Mouse (Mus musculus) kidney, embryonic 16.5 days (tissue): ENCODE results near the gene Faim2. TPM values are rescaled to one million over a fixed set of nuclear protein-coding genes. Genes with fewer than 3 reads are reported as not detected.

Experiments
- ATAC-seq: fragments of 200-750 bp; cut with Nextera tagmentation; 2 replicates; pipeline ENCODE4 v1.8.0; 2017; ENCODE audit warnings: moderate TSS enrichment; ENCODE audit not compliant: low FRiP score, low TSS enrichment
- H3K27ac ChIP-seq: fragments of 300-500 bp; sonication (generic); 2 replicates; pipeline ENCODE4 v1.5.1; 2014; ENCODE audit warnings: low read length
- H3K27me3 ChIP-seq: fragments of 300-500 bp; sonication (generic); 2 replicates; pipeline ENCODE4 v1.6.1; 2014; ENCODE audit warnings: low read length, control low read depth, mixed read lengths; ENCODE audit not compliant: insufficient read depth
- H3K36me3 ChIP-seq: fragments of 300-500 bp; sonication (generic); 2 replicates; pipeline ENCODE4 v1.6.1; 2014; ENCODE audit warnings: low read length, control low read depth, mixed read lengths; ENCODE audit not compliant: insufficient read depth
- H3K4me1 ChIP-seq: fragments of 300-500 bp; sonication (generic); 2 replicates; pipeline ENCODE4 v1.6.1; 2014; ENCODE audit warnings: low read length, control low read depth, mixed read lengths; ENCODE audit not compliant: insufficient read depth
- H3K4me2 ChIP-seq: fragments of 300-500 bp; sonication (generic); replicated peaks from 2 replicates; pipeline ENCODE4 v1.6.1; 2014; ENCODE audit warnings: low read depth, low read length
- H3K4me3 ChIP-seq: fragments of 300-500 bp; sonication (generic); 2 replicates; pipeline ENCODE4 v1.5.1; 2014; ENCODE audit warnings: mild to moderate bottlenecking, low read length
- H3K9ac ChIP-seq: fragments of 300-500 bp; sonication (generic); replicated peaks from 2 replicates; pipeline ENCODE4 v1.6.1; 2014; ENCODE audit warnings: low read length
- H3K9me3 ChIP-seq: fragments of 300-500 bp; sonication (generic); 2 replicates; pipeline ENCODE4 v1.6.1; 2016; ENCODE audit warnings: low read length, control low read depth
- WGBS: fragments of 180-500 bp; shearing (Covaris S2); extraction: QIAGEN DNeasy Blood & Tissue Kit; methylation state at CpG from one replicate; pipeline ENCODE4 v1.1.7; 2014; 5-methylcytosine and 5-hydroxymethylcytosine counted together
- polyA plus RNA-seq: library from polyadenylated mRNA; unstranded; fragments of >200 nt; fragmentation: Nextera tagmentation; extraction: Ambion mirVana; gene quantifications from 2 replicates; pipeline ENCODE4 v1.2.1, GENCODE M21; 2015

Gene Faim2
- polyA plus RNA-seq, 1 experiment from 2014 or later = 0.32 TPM

DNA sequence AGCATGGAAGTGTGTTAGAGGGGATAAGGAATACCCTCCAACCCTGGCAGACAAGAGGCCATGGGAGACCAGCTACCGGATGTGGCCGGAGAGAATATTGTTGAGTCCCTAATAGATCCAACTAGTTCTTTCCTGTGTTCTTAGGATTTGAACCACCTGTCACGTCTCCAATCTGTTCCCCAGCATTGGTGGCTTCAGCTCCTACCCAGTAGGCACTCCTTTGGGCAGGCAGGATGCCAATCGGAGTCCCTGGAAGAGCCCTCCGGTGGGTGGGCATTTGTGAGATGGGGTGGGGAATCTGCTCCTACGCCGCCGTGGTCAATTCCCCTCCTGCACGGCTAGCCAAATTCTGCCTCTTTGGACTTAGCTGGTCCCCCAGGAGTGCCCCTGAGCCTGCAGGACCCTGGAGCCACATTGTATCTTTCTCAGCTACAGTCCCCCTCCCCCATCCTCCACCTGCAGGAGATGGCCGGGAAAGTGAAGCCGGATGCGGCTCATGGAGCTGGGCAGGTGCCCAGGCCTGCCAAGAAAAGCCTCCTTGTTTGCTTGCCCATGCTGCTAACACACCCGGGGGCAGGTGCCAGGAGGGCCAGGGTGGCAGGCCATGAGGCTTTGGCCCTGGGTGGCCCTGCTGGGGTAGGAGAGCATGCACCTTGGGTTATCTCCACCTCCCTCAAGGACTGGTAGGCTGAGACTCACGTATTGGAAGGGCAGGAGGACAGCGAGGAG lies 16.0 kb downstream of the Faim2 start:
- no peak for ATAC-seq
- H3K36me3 ChIP-seq = no peaks in the 10 kb centered on the region
- no peaks in the 10 kb centered on the region for H3K27me3 ChIP-seq
- H3K4me2 ChIP-seq = no peak overlapping the region
- H3K9ac ChIP-seq = no peak overlapping the region
- H3K27ac ChIP-seq = no peak overlapping the region
- no peak overlapping the region for H3K4me3 ChIP-seq
- WGBS = 79% methylated on average over 15 of the region's 15 CpGs
- H3K9me3 ChIP-seq = no peaks in the 10 kb centered on the region
- 0 out of 2 replicates have a peak, but pooled peaks cover 3% of the 10 kb centered on the region for H3K4me1 ChIP-seq

DNA sequence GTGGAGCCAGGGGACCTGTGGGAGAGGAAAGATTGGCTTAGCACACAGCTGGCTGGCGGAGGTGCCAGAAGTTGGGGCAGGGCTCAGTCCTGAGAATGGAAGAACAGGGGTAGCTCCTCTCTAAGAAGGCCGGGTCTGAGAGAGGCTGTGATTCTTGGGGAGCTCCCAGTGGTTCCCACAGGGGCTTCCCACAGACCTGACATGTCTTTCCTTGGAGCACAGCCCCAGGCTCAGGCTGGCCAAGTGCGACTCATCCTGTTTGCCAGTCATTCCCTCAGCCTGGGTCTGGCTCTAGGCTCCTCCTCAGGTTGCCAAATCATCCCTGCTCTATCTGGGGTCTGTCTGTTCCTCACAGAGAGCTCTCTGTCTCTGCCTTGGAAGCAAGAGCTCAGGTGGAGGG lies 17.3 kb downstream of the Faim2 start:
- Histone ChIP-seq H3K4me3 (no peak overlapping the region), H3K27me3 (no peaks in the 10 kb centered on the region), H3K4me2 (no peak overlapping the region), H3K9ac (no peak overlapping the region), H3K36me3 (no peaks in the 10 kb centered on the region), H3K9me3 (no peaks in the 10 kb centered on the region), H3K4me1 (peaks cover 8% of the 10 kb centered on the region; the same call in 1 of the 2 replicates), H3K27ac (no peak overlapping the region)
- ATAC-seq = no peak
- WGBS = 81% methylated on average over 3 of the region's 3 CpGs

DNA sequence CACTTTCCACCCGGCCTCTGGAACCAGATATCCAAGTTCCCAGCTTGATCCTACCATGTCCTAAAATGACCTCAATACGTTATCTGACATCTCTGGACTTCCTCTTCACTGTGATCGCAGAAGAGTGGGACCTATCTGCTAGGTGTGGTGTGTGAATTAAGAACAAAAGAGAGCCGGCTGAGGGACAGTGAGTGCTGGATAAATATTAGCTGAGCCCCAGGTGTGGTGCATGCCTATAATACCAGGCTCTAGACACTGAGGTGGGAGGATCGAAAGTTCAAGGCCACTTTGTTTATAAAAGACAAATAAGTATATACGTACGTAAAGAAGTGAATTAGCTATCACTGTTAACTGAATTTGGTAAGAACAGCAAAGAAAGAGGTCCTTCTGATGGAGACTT lies 18.1 kb downstream of the Faim2 start:
- Histone ChIP-seq H3K27me3 (no peaks in the 10 kb centered on the region), H3K9ac (no peak overlapping the region), H3K4me1 (peaks cover 16% of the 10 kb centered on the region), H3K9me3 (no peaks in the 10 kb centered on the region), H3K4me2 (no peak overlapping the region), H3K4me3 (no peak overlapping the region), H3K27ac (no peak overlapping the region), H3K36me3 (no peaks in the 10 kb centered on the region)
- ATAC-seq = no peak
- WGBS = 78% methylated on average over 7 of the region's 7 CpGs

DNA sequence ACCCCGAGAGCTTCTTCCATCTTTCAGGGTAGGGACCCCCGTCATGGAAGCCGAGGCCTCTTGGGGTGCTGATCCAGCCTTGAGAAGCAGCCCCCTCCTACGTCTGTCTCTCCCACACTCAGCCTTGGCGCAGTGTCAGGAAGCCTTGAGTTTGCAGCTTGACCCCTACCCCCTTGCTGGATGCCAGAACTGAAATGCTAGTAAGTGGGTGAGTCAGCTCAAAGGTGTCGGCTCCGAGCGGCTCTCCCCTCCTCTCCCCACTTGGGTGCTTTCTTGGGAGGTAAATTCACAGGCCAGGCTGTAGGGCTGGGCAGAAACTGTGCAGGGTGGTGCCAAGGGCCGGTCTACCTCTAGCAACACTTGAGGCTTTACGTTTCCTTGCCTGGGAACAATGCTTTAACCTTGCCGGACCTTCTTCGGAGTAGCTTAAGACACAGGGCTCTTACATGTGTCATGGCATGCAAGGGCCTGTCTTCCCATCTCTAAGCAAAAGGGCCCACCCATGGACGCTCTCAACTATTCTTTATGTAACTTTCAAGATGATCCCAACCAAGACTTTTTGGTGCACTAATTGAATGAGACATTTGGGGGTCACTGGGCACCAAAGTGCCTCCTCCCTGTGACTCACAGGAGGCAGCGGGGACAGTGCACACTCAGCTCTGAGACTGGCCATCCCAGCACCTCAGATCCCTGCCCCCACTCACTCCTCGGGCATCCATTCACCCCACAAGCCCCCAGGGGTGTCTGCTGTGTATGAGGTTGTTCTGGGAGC lies 22.5 kb downstream of the Faim2 start:
- peaks cover 56% of the 10 kb centered on the region for H3K4me1 ChIP-seq
- 52% methylated on average over 15 of the region's 15 CpGs for WGBS

DNA sequence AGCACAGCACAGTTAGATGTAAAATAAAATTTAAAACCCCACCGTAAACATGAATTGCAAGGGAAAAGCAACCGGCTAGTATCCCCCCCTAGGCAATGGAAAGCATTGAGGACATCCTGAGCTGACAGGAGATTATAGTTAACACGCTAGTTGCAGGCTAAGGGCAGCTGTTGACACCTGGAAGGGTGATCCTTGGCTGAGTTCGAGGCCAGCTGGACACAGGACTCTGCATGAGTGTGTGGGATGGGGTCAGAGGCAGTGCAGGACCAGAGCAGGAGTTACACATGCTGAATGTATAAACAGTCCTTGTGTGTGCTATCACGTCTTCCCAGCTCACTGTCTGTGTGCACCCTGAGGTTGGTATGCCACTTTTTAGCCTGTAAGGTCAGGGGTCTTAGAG lies 24.7 kb downstream of the Faim2 start:
- H3K4me3 ChIP-seq = no peak overlapping the region
- no peak overlapping the region for H3K9ac ChIP-seq
- WGBS = 53% methylated on average over 5 of the region's 5 CpGs
- H3K27me3 ChIP-seq = no peaks in the 10 kb centered on the region
- H3K9me3 ChIP-seq = no peaks in the 10 kb centered on the region
- peak overlapping the region; percentile 83 for H3K27ac ChIP-seq
- no peaks in the 10 kb centered on the region for H3K36me3 ChIP-seq
- ATAC-seq = no peak
- peaks cover 78% of the 10 kb centered on the region for H3K4me1 ChIP-seq
- H3K4me2 ChIP-seq = no peak overlapping the region

More for the DNA sequence above, 22.5 kb downstream of the Faim2 start:
- Histone ChIP-seq H3K4me3 (no peak overlapping the region), H3K27ac (no peak overlapping the region), H3K27me3 (no peaks in the 10 kb centered on the region), H3K36me3 (no peaks in the 10 kb centered on the region), H3K4me2 (no peak overlapping the region), H3K9ac (no peak overlapping the region), H3K9me3 (no peaks in the 10 kb centered on the region)
- ATAC-seq = peak; percentile 31; the same call in 1 of the 2 replicates

DNA sequence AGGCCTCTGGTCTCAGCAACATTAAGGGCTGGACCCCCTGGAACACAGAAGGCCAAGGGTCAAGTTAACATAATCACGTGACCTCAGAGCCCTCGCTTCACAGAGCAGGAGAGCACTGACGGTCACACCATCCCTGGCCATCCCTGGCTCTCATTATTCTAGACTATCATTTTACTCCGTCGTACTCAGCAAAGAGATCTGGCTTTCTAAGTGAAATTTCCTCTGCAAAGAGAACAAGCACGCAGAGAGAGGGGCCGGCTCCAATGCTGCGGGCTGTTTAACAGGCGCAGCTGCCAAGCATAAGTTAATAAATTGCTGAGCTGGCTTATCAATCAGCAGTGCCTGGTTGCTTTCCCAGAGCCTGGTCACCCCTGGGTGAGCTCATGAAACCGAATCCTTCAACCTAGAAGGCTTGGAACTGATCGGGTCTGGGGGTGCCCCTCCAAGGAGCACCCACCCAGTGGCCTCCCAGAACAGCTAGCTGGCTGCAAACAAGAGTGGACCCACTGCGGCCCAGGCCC lies 25.6 kb downstream of the Faim2 start:
- ATAC-seq = peak; percentile 53
- H3K27ac ChIP-seq = peak overlapping the region; percentile 83
- H3K36me3 ChIP-seq = no peaks in the 10 kb centered on the region
- H3K4me1 ChIP-seq = peaks cover 86% of the 10 kb centered on the region
- no peaks in the 10 kb centered on the region for H3K9me3 ChIP-seq
- peak overlapping the region; percentile 3; the same call in 1 of the 2 replicates for H3K9ac ChIP-seq
- no peaks in the 10 kb centered on the region for H3K27me3 ChIP-seq
- 0 out of 2 replicates have a peak overlapping the region, but pooled peaks have one; percentile 3 for H3K4me2 ChIP-seq
- H3K4me3 ChIP-seq = no peak overlapping the region
- 20% methylated on average over 12 of the region's 12 CpGs for WGBS

DNA sequence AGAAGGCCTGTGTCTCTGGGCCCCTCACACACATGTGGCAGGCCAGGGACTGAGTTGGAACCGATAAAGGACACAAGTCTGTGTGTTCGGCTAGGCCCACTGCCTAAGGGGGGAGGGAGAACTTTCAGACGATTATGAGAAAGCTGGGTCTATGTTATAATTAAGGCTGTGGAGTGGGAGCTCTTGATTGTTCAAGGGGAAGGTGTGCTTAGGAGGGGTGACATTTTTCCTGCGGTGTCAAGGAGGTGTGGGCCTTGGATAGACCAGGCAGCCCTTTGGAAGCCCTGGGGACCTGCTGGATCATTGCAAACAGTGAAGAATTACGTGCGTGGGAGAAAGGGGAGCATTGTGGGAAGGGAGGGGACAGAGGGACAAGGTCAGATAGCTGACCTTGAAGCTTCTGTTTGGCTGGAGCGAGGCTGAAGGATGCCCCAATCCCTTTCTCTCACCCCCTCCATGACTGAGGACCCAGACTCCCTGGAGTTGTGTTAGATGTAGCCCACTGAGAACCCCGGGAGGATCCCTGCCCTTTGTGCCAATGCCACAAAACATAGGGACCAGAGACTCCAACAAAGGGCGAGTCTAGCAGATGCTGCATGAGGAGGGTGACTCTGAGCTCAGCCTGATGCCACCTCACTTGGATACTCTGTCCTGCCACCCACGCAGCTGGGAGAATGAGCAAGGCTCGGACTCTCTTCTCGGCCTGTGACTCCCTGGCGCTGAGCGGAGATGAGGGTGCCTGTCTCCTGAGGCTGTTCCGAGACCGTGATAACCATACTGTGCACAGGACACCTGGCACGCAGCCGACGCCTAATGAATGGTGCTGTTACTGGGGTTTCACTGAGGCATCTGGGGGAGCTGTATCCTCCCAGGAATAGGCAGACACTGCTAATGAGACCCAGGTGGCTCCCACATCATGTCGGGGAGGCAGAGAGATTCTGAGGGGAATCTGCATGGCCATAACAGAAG lies 26.4 kb downstream of the Faim2 start:
- no peaks in the 10 kb centered on the region for H3K27me3 ChIP-seq
- H3K4me1 ChIP-seq = peaks cover 88% of the 10 kb centered on the region
- WGBS = 47% methylated on average over 20 of the region's 20 CpGs
- H3K4me3 ChIP-seq = no peak overlapping the region
- H3K36me3 ChIP-seq = no peaks in the 10 kb centered on the region
- peak; percentile 8; the same call in 1 of the 2 replicates for ATAC-seq
- H3K4me2 ChIP-seq = no peak overlapping the region
- H3K9me3 ChIP-seq = no peaks in the 10 kb centered on the region
- no peak overlapping the region for H3K9ac ChIP-seq
- H3K27ac ChIP-seq = peak overlapping the region; percentile 83

DNA sequence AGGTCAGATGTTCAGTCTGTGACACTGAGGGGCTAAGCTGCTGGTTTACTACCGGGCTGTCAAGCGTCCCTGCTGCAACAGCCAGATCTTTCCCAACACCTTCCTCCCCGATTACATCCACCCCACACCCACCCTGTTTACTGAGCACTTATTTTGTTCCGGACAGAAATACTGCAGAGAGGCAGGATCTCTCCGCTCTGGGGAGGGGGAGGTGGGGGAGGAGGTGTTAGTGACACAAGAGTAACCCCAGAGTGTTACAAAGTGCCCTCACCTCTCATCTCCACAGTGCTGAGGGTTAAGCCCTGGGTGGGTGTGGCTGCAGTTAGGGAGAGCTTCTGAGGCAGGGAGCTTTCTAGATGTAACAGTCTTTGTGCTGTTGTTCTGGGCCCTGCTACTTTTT lies 27.6 kb downstream of the Faim2 start:
- Histone ChIP-seq H3K27me3 (peaks cover 4% of the 10 kb centered on the region; the same call in 1 of the 2 replicates), H3K9ac (no peak overlapping the region), H3K4me3 (no peak overlapping the region), H3K9me3 (no peaks in the 10 kb centered on the region), H3K36me3 (no peaks in the 10 kb centered on the region), H3K27ac (no peak overlapping the region), H3K4me1 (peaks cover 78% of the 10 kb centered on the region), H3K4me2 (no peak overlapping the region)
- ATAC-seq = no peak
- WGBS = 25% methylated on average over 5 of the region's 5 CpGs

DNA sequence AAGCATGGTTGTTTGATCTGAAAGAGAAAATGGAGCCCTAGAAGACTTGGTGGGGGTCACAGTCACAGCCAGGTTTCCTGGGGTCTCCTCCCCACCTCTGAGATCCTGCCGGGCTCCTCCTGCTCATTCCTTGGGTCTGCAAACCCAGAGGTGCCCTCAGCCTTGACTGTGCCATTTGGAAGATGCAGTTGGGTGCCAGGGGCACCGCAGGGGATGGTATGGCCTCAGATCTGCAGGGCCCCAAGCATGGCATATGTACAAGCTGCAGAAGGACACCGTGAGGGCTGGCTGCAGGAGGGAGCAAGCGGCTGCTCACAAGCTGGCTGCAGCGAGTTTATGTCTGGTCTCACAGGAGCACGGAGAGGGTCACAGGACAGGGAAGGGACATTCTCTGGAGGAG lies 28.2 kb downstream of the Faim2 start:
- Histone ChIP-seq H3K4me3 (no peak overlapping the region), H3K9me3 (no peaks in the 10 kb centered on the region), H3K27ac (peak overlapping the region; percentile 12; the same call in 1 of the 2 replicates), H3K4me2 (no peak overlapping the region), H3K36me3 (no peaks in the 10 kb centered on the region), H3K9ac (no peak overlapping the region), H3K4me1 (peaks cover 72% of the 10 kb centered on the region), H3K27me3 (peaks cover 4% of the 10 kb centered on the region; the same call in 1 of the 2 replicates)
- WGBS = 38% methylated on average over 6 of the region's 6 CpGs
- ATAC-seq = no peak
